Mouse (Mus musculus): ENCODE data around the gene Egfl7.

Egfl7 gene

GRCm38 (mm10) chr2:26614903-26615302 is 35.1 kb downstream of the Egfl7 start:
- no peak for DNase-seq (ENCODE audit: low read depth, low spot score)

- DNase-seq (ENCODE audit: low read depth, low spot score) = no peak
Measured at GRCm38 (mm10) chr2:26615459-26616124, 35.8 kb downstream of the Egfl7 start.

- no peak for DNase-seq (ENCODE audit: low read depth, low spot score)
Measured at GRCm38 (mm10) chr2:26617331-26617730, 37.5 kb downstream of the Egfl7 start.

GRCm38 (mm10) chr2:26617928-26618327 is 38.1 kb downstream of the Egfl7 start:
- DNase-seq (ENCODE audit: low read depth, low spot score) = peak; percentile 48

DNA sequence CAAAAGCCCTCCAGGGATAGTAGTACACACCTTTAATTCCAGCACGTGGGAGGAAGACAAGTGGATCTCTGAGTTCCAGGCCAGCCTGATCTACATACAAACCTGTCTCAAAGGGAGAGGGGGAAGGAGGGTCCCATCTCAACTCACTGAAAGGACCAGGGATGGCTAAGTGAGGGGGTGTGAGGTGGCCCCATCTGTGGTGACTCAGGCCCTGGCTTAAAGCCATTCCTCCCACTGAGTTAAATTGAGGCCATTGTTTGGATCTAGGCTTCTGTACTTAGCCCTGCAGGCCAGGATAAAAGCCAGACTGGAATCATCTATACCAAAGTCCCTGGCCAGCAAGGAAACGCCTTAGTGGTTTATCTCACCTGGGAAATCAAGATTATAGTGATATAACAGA is 41.4 kb downstream of the Egfl7 start:
- no peak for DNase-seq (ENCODE audit: low read depth, low spot score)

DNA sequence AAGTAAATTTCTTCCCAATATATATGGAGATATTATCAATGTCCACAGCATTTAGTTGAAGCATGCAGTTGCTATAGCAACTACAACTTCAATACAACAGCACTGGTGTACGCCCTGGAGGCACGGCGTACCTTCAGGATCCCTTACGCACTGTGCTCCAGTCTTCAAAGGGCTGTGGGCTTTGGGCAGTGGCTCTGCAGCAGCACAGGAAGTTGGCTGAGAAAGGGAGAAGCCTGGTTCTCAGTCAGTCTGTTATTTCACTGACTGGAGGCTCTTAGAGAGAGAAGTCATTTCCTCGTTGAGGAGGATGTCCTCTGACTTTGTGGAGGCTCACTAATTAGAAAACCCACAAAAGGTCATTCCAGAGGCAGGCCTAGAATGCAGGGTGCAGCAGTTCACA is 43.2 kb downstream of the Egfl7 start:
- DNase-seq (ENCODE audit: low read depth, low spot score) = peak; percentile 42

GRCm38 (mm10) chr2:26625419-26625818 is 45.6 kb downstream of the Egfl7 start:
- DNase-seq (ENCODE audit: low read depth, low spot score) = no peak

DNA sequence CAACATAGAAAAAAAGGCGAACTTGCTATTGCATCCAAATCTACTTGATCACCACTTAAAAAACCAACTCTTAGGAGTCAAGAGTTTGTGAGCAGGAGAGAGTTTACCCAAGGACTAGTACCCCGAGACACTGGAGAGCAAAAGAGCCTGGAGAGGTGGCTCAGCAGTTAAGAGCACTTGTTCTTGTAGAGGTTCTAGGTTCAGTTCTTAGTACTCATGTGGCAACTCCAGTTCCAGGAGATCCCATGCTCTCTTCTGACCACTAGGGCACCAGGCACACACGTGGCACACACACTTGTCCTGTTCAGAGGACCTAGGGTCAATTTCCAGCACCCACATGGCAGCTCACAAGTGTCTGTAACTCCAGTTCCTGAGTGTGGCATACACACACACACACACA is 46.3 kb downstream of the Egfl7 start:
- DNase-seq (ENCODE audit: low read depth, low spot score) = peak; percentile 37

- peak; percentile 84 for DNase-seq (ENCODE audit: low read depth, low spot score)
Measured at GRCm38 (mm10) chr2:26627921-26628739, 48.3 kb downstream of the Egfl7 start, which contains the start of gene Fam69b. Fam69b (plus strand) TSS chr2:26628457.

- peak; percentile 50 for DNase-seq (ENCODE audit: low read depth, low spot score)
Measured at GRCm38 (mm10) chr2:26628792-26629437, 49.1 kb downstream of the Egfl7 start.

DNA sequence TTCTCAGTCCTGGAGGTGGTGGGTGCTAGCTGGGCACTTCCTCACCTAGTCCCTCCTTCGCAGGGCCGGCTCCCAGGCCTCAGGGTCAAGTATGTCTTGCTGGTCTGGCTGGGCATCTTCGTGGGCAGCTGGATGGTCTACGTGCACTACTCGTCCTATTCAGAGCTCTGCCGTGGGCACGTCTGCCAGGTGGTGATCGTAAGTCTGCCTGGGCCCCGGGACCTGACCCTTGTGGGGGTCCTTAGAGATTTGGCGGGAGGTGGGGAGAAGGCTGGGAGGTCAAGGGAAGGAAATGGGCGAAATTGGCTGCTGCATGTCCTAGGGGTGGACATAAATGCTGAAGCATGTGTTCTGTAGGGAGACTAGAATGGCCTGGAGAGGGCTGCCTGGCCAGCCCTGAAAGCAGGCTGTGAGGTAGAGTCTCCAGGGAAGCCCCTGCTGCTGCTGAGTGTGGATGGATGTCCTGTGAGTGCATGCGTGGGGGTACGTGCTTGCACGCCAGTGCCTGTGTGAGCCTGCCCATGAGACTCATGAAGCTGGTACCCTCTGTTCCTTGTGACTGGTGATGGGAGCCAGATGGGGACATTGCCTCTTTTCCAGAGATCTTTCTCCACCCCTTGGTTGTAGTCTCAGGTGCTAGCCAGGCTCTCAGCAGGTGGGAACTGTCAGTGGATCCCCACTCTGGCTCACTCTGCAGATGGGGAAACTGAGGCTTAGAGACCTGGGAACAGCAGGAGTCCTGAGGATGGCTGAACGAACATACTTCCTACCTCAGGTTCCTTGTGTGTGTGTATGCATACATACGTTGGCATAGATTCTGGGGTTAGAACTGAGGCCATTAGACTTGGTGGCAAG is 53.0 kb downstream of the Egfl7 start:
- peak; percentile 24 for DNase-seq (ENCODE audit: low read depth, low spot score)

- peak; percentile 52 for DNase-seq (ENCODE audit: low read depth, low spot score)
Measured at GRCm38 (mm10) chr2:26633953-26634530, 54.2 kb downstream of the Egfl7 start.

GRCm38 (mm10) chr2:26634629-26635488 is 55.0 kb downstream of the Egfl7 start:
- DNase-seq (ENCODE audit: low read depth, low spot score) = peak; percentile 71

DNA sequence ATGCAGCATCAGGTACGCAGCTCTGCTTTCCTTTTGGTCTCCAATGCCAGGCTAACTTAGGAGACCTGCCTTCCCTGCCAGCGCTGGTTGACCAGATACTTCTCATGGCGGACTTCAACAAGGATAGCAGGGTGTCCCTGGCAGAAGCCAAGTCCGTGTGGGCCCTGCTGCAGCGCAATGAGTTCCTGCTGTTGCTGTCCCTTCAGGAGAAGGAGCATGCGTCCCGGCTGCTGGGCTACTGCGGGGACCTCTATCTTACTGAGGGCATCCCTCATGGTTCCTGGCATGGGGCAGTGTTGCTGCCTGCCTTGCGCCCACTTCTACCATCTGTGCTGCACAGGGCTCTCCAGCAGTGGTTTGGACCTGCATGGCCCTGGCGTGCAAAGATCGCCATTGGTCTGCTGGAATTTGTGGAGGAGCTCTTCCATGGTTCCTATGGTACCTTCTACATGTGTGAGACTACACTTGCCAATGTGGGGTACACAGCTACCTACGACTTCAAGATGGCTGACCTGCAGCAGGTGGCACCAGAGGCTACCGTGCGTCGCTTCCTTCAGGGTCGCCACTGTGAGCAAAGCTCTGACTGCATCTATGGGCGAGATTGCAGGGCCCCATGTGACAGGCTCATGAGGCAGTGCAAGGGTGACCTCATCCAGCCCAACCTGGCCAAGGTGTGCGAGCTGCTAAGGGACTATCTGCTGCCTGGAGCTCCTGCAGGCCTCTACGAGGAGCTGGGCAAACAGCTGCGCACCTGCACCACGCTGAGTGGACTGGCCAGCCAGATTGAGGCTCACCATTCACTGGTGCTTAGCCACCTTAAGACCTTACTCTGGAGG is 55.9 kb downstream of the Egfl7 start:
- DNase-seq (ENCODE audit: low read depth, low spot score) = peak; percentile 79

GRCm38 (mm10) chr2:26636325-26636635 is 56.5 kb downstream of the Egfl7 start:
- peak; percentile 67 for DNase-seq (ENCODE audit: low read depth, low spot score)

GRCm38 (mm10) chr2:26637316-26637932 is 57.6 kb downstream of the Egfl7 start:
- DNase-seq (ENCODE audit: low read depth, low spot score) = peak; percentile 25

DNA sequence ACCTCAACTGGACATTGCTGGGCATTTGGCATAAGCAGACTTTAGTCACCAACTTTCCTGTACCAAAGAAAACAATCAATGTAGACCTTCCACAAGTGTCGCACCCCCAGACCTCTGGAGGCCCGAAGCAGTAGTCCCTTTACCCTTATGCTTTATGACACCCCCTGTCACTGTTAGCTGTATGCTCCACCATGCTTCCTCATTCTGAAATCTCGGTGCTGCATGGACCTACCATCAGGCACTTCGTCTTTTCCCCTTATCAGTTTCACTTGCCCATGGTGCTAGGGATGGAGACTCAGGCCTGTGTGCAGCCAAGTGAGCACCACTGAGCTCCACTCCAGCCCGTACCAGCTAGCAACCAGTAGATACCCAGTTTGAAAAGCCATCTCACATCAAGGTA is 58.2 kb downstream of the Egfl7 start:
- DNase-seq (ENCODE audit: low read depth, low spot score) = peak; percentile 26

- DNase-seq (ENCODE audit: low read depth, low spot score) = no peak
Measured at GRCm38 (mm10) chr2:26638572-26638971, 58.8 kb downstream of the Egfl7 start.

GRCm38 (mm10) chr2:26639083-26639482 is 59.3 kb downstream of the Egfl7 start:
- peak; percentile 85 for DNase-seq (ENCODE audit: low read depth, low spot score)
